Mouse (Mus musculus): ENCODE data around the gene Nthl1. TPM values are rescaled to one million over a fixed set of nuclear protein-coding genes. Genes with fewer than 3 reads are reported as not detected.

The Nthl1 gene
- 9.6 and 9.8 TPM in 2 replicates for polyA plus RNA-seq (2015; fragmentation: Nextera tagmentation; extraction: Ambion mirVana)

DNA sequence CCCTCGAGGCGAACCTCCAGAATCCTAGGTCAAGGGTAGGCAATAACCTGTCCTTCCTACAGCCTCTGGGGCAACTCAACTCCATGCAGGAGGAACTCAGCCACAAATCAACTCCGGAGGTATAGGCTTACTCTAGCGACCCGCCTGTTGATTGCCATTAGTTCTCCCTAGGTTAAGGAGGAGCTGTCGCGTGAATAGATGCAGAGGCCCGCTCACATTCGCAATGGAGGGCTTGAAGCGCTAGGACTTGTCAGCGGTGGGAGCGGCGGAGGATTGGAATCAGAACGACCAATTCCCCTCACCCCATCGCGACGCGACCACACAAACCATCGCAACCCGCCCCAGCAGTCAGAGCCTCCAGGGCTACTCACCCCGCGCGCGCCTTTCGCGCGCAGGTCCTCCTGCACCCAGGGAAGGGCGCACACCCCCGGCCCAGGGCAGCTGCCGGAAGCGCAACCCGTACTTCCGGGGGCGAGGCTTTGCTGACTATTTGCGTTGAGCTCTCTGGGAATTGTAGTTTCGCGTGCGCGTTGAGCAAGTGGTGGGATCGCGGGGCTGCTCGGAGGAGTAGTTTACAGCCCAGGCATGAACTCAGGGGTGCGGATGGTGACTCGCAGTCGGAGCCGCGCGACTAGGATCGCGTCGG is at the start of gene Nthl1, which contains the start of gene Tsc2:
Nthl1 (plus strand) TSS at position 514 of the 646 bp plus-strand sequence.
Tsc2 (minus strand) TSS at position 464 of the 646 bp plus-strand sequence.
- Histone ChIP-seq H3K27ac (replicated peaks) (peak within 1 kb of the TSS; percentile 92), H3K4me3 (peak within 1 kb of the TSS; percentile 68), H3K36me3 (peaks cover 38% of the 10 kb centered on the region), H3K9ac (peak within 1 kb of the TSS; percentile 86), H3K27me3 (replicated peaks) (peaks cover 27% of the 10 kb centered on the region), H3K4me2 (peak within 1 kb of the TSS; percentile 96), H3K4me1 (peaks cover 46% of the 10 kb centered on the region), H3K9me3 (no peaks in the 10 kb centered on the region)
- ATAC-seq (ENCODE audit: extremely low read depth, insufficient number of reproducible peaks, low FRiP score, low TSS enrichment): 0 out of 2 replicates have a peak, but pooled peaks have one; percentile 32
- WGBS: 1% methylated on average over 51 of the region's 51 CpGs

DNA sequence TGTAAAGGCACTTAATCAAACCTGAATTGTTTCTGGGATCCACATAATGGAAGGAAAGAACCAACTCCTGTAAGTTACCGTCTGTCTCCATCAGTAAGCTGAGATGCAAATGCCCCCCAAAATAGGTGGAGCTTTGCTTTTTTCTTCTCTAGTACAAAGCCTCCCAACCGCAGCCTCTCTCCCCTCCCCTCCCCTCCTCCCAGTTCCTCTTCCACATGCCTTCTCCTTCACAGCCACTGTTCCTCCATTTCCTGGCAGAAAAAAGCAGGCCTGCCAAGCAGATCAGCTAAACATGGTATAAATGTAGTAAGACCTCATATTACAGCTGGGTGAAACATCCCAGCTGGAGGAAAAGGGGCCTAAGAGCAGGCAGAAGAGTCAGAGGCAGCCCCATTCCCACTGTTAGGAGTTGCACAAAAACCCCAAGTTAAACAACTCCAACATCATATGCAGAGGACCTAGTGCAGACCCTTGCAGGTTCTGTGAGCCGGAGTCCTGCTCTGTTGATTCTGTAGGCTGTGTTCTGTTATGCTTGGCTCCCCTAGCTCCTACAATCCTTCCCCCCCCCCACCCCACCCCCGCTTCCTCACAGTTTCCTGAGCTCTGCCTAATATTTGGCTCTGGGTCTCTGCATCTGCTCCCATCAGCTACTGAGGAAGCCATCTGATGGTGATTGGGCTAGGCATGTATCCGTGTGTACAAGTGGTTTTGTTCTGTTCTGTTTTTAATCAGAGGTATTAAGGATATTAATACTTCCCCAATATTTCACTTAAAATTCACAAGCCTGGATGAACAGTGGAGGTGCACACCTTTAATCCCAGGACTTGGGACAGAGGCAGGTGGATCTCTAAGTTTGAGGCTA is 48.6 kb upstream of the Nthl1 start:
- ATAC-seq (ENCODE audit: extremely low read depth, insufficient number of reproducible peaks, low FRiP score, low TSS enrichment): no peak
- Histone ChIP-seq H3K9me3 (no peaks in the 10 kb centered on the region), H3K27me3 (replicated peaks) (no peaks in the 10 kb centered on the region), H3K4me1 (no peaks in the 10 kb centered on the region), H3K9ac (no peak overlapping the region), H3K36me3 (peaks cover 95% of the 10 kb centered on the region), H3K4me2 (no peak overlapping the region), H3K4me3 (no peak overlapping the region), H3K27ac (replicated peaks) (peak overlapping the region; percentile 77)
- WGBS: 52% methylated on average over 5 of the region's 5 CpGs

DNA sequence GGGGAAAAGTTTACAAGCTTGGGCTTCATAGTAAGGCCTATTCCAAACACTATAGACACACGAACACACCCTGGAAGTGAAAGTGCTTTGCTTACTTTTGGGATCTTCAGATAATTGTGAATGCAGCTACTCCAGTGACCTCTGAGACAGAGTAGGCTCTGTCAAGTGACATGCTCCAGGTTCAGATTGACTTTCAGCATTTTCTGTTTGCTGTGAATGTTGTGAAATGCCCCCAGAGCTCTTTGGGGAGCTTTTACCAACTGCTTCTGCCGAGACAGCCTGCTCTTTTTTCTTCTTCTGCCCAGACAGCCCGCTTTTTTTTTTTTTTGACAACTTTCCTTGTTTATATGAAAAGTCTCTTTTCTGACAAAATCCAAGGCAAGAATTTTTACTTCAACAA is 48.0 kb upstream of the Nthl1 start:
- Histone ChIP-seq H3K4me2 (no peak overlapping the region), H3K36me3 (peaks cover 93% of the 10 kb centered on the region), H3K9ac (no peak overlapping the region), H3K4me1 (no peaks in the 10 kb centered on the region), H3K27ac (replicated peaks) (peak overlapping the region; percentile 77), H3K4me3 (no peak overlapping the region), H3K9me3 (no peaks in the 10 kb centered on the region), H3K27me3 (replicated peaks) (no peaks in the 10 kb centered on the region)
- no peak for ATAC-seq (ENCODE audit: extremely low read depth, insufficient number of reproducible peaks, low FRiP score, low TSS enrichment)
- 69% methylated on average over 3 of the region's 3 CpGs for WGBS

DNA sequence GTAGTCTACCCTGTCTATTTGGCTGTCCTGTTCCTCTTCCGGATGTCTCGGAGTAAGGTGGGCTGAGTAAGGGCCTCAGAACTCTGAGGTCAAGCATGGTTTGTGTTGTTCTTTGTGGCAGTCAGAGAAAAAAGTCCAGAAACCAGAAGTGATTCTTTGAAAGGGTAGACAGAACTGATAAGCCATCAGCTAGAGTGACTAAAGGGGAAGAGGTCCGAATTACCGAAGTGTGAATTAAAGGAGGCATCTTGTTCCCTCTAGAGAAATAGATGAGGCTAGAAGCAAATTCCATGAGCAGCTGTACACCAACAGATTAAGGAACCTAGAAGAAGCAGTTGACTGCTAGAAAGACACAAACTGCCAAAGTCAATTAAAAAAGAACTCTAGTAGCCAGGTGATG is 45.9 kb upstream of the Nthl1 start:
- H3K9me3 ChIP-seq: no peaks in the 10 kb centered on the region
- ATAC-seq (ENCODE audit: extremely low read depth, insufficient number of reproducible peaks, low FRiP score, low TSS enrichment): no peak
- H3K36me3 ChIP-seq: peaks cover 90% of the 10 kb centered on the region
- no peak overlapping the region for H3K4me2 ChIP-seq
- H3K27me3 ChIP-seq (replicated peaks): no peaks in the 10 kb centered on the region
- 82% methylated on average over 4 of the region's 4 CpGs for WGBS
- H3K27ac ChIP-seq (replicated peaks): no peak overlapping the region
- H3K4me3 ChIP-seq: no peak overlapping the region
- H3K4me1 ChIP-seq: no peaks in the 10 kb centered on the region
- no peak overlapping the region for H3K9ac ChIP-seq

DNA sequence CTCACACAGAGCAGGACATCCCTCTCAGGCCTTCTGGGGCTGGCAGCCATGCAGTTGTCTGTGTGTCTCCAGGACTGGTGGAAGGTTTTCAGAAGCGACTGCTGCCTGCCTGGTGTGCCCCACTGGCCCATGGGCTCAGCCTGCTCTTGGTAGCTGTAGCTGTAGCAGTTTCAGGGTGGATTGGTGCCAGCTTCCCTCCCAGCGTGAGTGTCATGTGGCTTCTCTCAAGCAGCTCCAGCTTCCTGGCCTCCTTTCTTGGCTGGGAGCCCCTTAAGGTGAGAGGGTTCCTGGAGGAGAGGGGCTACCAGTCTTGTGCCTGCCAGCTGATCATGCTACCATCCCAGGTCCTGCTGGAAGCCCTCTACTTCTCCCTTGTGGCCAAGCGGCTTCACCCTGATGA is 41.5 kb upstream of the Nthl1 start:
- ATAC-seq (ENCODE audit: extremely low read depth, insufficient number of reproducible peaks, low FRiP score, low TSS enrichment): no peak
- Histone ChIP-seq H3K27me3 (replicated peaks) (no peaks in the 10 kb centered on the region), H3K27ac (replicated peaks) (no peak overlapping the region), H3K4me2 (no peak overlapping the region), H3K4me3 (no peak overlapping the region), H3K4me1 (no peaks in the 10 kb centered on the region), H3K9me3 (no peaks in the 10 kb centered on the region), H3K9ac (no peak overlapping the region), H3K36me3 (peaks cover 94% of the 10 kb centered on the region)
- WGBS: 84% methylated on average over 3 of the region's 3 CpGs

DNA sequence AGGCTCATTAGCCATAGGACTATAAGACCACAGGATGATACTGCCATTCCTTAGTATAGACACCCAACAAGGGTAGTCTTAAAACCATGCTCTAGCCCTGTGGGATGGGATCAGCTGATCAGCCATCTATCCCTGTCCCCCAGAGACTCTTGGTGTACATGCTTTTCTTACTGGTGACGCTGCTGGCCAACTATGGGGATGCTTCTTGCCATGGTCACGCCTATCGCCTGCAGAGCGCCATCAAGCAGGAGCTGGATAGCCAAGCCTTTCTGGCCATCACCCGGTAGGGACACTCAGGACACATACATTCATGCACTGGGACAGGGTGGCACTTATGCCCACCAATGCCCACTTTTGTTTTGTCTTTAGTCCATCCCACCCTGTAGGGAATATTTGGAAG is 40.8 kb upstream of the Nthl1 start:
- Histone ChIP-seq H3K9ac (no peak overlapping the region), H3K36me3 (peaks cover 94% of the 10 kb centered on the region), H3K27me3 (replicated peaks) (no peaks in the 10 kb centered on the region), H3K4me1 (no peaks in the 10 kb centered on the region), H3K4me2 (no peak overlapping the region), H3K9me3 (no peaks in the 10 kb centered on the region), H3K4me3 (no peak overlapping the region), H3K27ac (replicated peaks) (no peak overlapping the region)
- WGBS: 91% methylated on average over 5 of the region's 5 CpGs
- ATAC-seq (ENCODE audit: extremely low read depth, insufficient number of reproducible peaks, low FRiP score, low TSS enrichment): no peak

DNA sequence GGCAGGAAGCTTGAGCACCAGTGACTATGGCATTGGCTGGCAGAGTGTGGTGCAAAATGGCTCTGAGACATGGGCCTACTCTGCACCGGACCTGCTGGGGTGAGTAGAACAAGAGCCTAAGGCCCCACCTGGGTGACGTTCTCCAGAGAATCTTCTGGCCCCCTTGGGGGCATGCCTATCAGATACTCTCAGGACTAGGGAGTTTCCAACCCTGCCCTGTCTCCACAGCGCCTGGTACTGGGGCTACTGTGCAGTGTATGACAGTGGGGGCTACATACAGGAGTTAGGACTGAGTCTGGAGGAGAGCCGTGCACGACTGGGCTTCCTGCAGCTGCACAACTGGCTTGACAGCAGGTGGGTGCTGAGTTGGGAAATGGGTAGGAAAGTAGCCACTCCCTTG is 39.2 kb upstream of the Nthl1 start:
- 76% methylated on average over 5 of the region's 5 CpGs for WGBS
- no peaks in the 10 kb centered on the region for H3K9me3 ChIP-seq
- H3K9ac ChIP-seq: no peak overlapping the region
- H3K27me3 ChIP-seq (replicated peaks): no peaks in the 10 kb centered on the region
- H3K27ac ChIP-seq (replicated peaks): no peak overlapping the region
- peaks cover 95% of the 10 kb centered on the region for H3K36me3 ChIP-seq
- H3K4me3 ChIP-seq: no peak overlapping the region
- no peaks in the 10 kb centered on the region for H3K4me1 ChIP-seq
- H3K4me2 ChIP-seq: no peak overlapping the region
- ATAC-seq (ENCODE audit: extremely low read depth, insufficient number of reproducible peaks, low FRiP score, low TSS enrichment): no peak

DNA sequence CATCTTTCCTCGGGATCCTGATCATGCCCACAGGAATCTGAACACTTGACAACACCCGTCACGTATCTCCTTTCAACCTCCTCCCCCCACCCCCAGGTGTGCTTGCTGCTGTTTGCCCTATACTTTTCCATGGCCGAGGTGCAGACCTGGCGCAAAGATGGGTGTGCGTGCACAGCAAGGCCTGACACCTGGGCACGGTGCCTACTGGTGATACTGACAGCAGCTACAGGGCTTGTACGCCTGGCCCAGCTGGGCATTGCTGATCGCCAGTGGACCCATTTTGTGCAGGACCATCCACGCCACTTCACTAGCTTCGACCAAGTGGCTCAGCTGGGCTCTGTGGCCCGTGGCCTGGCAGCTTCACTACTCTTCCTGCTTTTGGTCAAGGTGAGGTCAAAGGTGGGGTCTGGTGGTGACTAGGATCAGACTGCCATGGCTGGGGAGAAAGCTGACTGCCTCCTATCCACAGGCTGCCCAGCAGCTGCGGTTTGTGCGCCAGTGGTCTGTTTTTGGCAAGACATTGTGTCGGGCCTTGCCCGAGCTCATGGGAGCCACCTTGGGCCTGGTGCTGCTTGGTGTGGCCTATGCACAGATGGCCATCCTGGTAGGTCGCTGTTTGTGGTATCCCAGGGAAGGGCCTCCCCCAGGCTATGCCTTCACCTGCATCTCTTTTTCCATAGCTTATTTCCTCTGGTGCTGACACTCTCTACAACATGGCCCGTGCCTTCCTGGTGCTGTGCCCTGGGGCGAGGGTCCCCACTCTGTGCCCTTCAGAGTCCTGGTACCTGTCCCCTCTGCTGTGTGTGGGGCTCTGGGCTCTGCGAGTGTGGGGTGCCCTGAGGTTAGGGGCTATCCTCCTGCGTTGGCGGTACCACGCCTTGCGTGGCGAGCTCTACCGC is 38.2 kb upstream of the Nthl1 start:
- H3K9ac ChIP-seq: no peak overlapping the region
- H3K4me1 ChIP-seq: no peaks in the 10 kb centered on the region
- peaks cover 98% of the 10 kb centered on the region for H3K36me3 ChIP-seq
- no peak overlapping the region for H3K27ac ChIP-seq (replicated peaks)
- no peaks in the 10 kb centered on the region for H3K9me3 ChIP-seq
- WGBS: 89% methylated on average over 26 of the region's 26 CpGs
- no peak for ATAC-seq (ENCODE audit: extremely low read depth, insufficient number of reproducible peaks, low FRiP score, low TSS enrichment)
- no peak overlapping the region for H3K4me2 ChIP-seq
- no peaks in the 10 kb centered on the region for H3K27me3 ChIP-seq (replicated peaks)
- no peak overlapping the region for H3K4me3 ChIP-seq

DNA sequence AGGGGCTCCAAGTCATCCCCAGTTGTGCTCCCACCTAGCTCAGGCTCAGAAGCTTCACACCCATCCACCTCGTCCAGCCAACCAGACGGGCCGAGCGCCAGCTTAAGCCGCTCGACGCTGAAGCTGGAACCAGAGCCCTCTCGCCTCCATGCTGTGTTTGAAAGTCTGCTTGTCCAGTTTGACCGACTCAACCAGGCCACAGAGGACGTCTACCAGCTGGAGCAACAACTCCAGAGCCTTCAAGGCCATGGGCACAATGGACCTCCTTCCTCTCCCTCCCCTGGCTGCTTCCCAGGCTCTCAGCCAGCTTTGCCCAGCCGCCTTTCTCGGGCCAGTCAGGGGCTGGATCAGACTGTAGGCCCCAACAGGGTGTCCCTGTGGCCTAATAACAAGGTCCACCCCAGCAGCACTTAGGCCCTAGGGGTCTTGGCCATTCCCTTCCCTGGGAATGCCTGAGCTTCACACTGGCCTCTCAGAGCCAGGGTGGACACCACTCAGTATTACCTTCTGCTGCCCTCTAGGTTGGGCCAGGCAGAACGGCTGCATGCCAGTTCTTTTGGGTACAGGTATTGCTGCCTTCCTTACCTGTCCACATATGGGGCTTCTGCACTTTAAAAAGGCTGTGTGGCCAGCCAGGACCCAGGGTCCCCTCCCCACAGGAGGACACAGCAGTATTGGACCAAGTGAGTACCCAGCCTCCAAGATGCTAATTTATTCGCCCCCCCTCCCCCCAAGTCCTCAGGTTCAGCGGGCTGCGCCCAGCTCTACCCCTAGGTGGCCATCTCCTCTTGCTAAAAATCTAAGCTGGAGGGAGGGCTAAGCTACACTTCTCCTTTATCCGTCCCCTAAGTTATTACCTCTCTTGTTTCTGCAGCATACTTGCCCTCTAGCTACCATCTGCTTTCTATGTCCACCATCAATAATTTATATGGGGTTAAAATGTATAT is 37.1 kb upstream of the Nthl1 start:
- Histone ChIP-seq H3K4me3 (no peak overlapping the region), H3K36me3 (peaks cover 100% of the 10 kb centered on the region), H3K4me2 (no peak overlapping the region), H3K9me3 (no peaks in the 10 kb centered on the region), H3K4me1 (no peaks in the 10 kb centered on the region), H3K9ac (no peak overlapping the region), H3K27me3 (replicated peaks) (no peaks in the 10 kb centered on the region), H3K27ac (replicated peaks) (no peak overlapping the region)
- WGBS: 69% methylated on average over 17 of the region's 17 CpGs
- ATAC-seq (ENCODE audit: extremely low read depth, insufficient number of reproducible peaks, low FRiP score, low TSS enrichment): no peak

DNA sequence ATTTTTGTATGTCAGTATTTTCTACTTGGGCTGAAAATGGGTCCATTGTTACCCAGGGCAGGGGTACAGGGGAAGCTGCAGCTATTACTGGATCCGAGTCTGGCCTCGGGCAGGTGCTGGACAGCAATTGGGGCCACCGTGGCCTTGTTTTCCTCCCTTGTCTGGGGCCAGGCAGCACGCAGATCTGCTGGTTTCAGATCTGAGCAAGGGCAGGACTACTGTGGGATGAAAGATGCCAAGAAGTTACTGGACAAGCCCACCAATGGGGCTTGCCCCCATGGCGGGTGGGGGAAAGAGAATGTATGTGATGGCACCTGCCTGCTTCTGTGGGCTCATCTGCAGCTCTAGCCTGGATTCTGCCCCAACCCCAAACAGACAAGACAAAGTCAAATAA is 36.4 kb upstream of the Nthl1 start:
- Histone ChIP-seq H3K9ac (no peak overlapping the region), H3K9me3 (no peaks in the 10 kb centered on the region), H3K4me2 (no peak overlapping the region), H3K27me3 (replicated peaks) (no peaks in the 10 kb centered on the region), H3K27ac (replicated peaks) (no peak overlapping the region), H3K4me3 (no peak overlapping the region), H3K36me3 (peaks cover 100% of the 10 kb centered on the region), H3K4me1 (no peaks in the 10 kb centered on the region)
- ATAC-seq (ENCODE audit: extremely low read depth, insufficient number of reproducible peaks, low FRiP score, low TSS enrichment): no peak
- WGBS: 79% methylated on average over 5 of the region's 5 CpGs

Data from heart, embryonic 13.5 days (tissue).